Mouse (Mus musculus) adrenal gland, postnatal 4 days (tissue): ENCODE data around the gene Hist1h2ao. TPM values are rescaled to one million over a fixed set of nuclear protein-coding genes. Genes with fewer than 3 reads are reported as not detected.

Experiments
- microRNA-seq: library from miRNA; unstranded; fragments of <30 nt; microRNA quantifications from one replicate; pipeline ENCODE4 v1.2.0, GENCODE M21; 2021
- total RNA-seq, 2 experiments: library from RNA; stranded (reverse); gene quantifications; 2 replicates each; pipeline ENCODE4 v1.2.3; 2021

Gene Hist1h2ao
- total RNA-seq, 2 experiments from 2014 or later, result 477 to 608 TPM

Small RNAs within 50 kb of the gene (microRNA-seq; reads per million reads assigned to microRNA genes)
- gene Gm19658 (not detected), gene Gm44346 (not detected), gene Gm44466 (not detected)

Other genes starting within 250 kb of the Hist1h2ao start
- not detected for gene Olfr1364, start 228.7 kb upstream of the Hist1h2ao start, total RNA-seq
- gene Olfr1362, start 196.4 kb upstream of the Hist1h2ao start, total RNA-seq, result not detected
- gene Olfr11, start 167.9 kb upstream of the Hist1h2ao start, total RNA-seq, result under 1 TPM in 1 of 2 experiments, not detected in 1; 0.08 TPM
- not detected for gene Olfr1361, start 147.1 kb upstream of the Hist1h2ao start, total RNA-seq
- not detected for gene Olfr1360, start 133.1 kb upstream of the Hist1h2ao start, total RNA-seq
- not detected for gene Olfr1359, start 112.4 kb upstream of the Hist1h2ao start, total RNA-seq
- 100 to 1,000 TPM; 453 to 539 TPM for gene Hist1h2bl, start 94.3 kb upstream of the Hist1h2ao start, total RNA-seq
- 100 to 1,000 TPM; 319 to 362 TPM for gene Hist1h2ai, start 94.0 kb upstream of the Hist1h2ao start, total RNA-seq
- 100 to 1,000 TPM; 643 to 717 TPM for gene Hist1h3h, start 92.8 kb upstream of the Hist1h2ao start, total RNA-seq
- gene Hist1h2bm, start 88.4 kb upstream of the Hist1h2ao start, total RNA-seq, result 100 to 1,000 TPM; 142 to 169 TPM
- gene Hist1h4j, start 75.4 kb upstream of the Hist1h2ao start, total RNA-seq, result 100 to 1,000 TPM in 1 of 2 experiments, 10 to 100 TPM in 1; 89.5 to 116 TPM
- gene Hist1h4k, start 60.0 kb upstream of the Hist1h2ao start, total RNA-seq, result 1,000 to 10,000 TPM; 1,000 to 1,309 TPM
- gene Hist1h2ak, start 56.6 kb upstream of the Hist1h2ao start, total RNA-seq, result 100 to 1,000 TPM; 172 to 196 TPM
- 100 to 1,000 TPM; 256 to 306 TPM for gene Hist1h2bn, start 56.3 kb upstream of the Hist1h2ao start, total RNA-seq
- 100 to 1,000 TPM; 315 to 390 TPM for gene Hist1h1b, start 29.8 kb upstream of the Hist1h2ao start, total RNA-seq
- 100 to 1,000 TPM; 511 to 579 TPM for gene Hist1h3i, start 27.1 kb upstream of the Hist1h2ao start, total RNA-seq
- 100 to 1,000 TPM; 122 to 129 TPM for gene Hist1h2an, start 23.2 kb upstream of the Hist1h2ao start, total RNA-seq
- gene Hist1h2bp, start 23.0 kb upstream of the Hist1h2ao start, total RNA-seq, result 100 to 1,000 TPM; 192 to 223 TPM
- 100 to 1,000 TPM; 352 to 396 TPM for gene Hist1h2bq, start 268 bp upstream of the Hist1h2ao start, total RNA-seq
- 100 to 1,000 TPM; 742 to 886 TPM for gene Hist1h4m, start 1.3 kb downstream of the Hist1h2ao start, total RNA-seq
- gene Hist1h4n, start 21.7 kb downstream of the Hist1h2ao start, total RNA-seq, result 100 to 1,000 TPM; 144 to 157 TPM
- gene Hist1h2ap, start 23.0 kb downstream of the Hist1h2ao start, total RNA-seq, result 100 to 1,000 TPM; 329 to 379 TPM
- gene Hist1h2br, start 23.3 kb downstream of the Hist1h2ao start, total RNA-seq, result 100 to 1,000 TPM; 346 to 390 TPM
- gene Zfp184, start 134.6 kb downstream of the Hist1h2ao start, total RNA-seq, result 1 to 10 TPM; 3.8 to 4.7 TPM
- gene Pom121l2, start 170.7 kb downstream of the Hist1h2ao start, total RNA-seq, result not detected
- not detected for gene Prss16, start 199.3 kb downstream of the Hist1h2ao start, total RNA-seq
- gene Hist1h2ah, start 225.1 kb downstream of the Hist1h2ao start, total RNA-seq, result 100 to 1,000 TPM; 349 to 449 TPM
- gene Hist1h2bk, start 225.4 kb downstream of the Hist1h2ao start, total RNA-seq, result 100 to 1,000 TPM; 500 to 615 TPM
- gene Hist1h4i, start 230.9 kb downstream of the Hist1h2ao start, total RNA-seq, result 100 to 1,000 TPM; 221 to 240 TPM
- 100 to 1,000 TPM; 373 to 414 TPM for gene Hist1h2ag, start 232.5 kb downstream of the Hist1h2ao start, total RNA-seq
- gene Hist1h2bj, start 232.7 kb downstream of the Hist1h2ao start, total RNA-seq, result 100 to 1,000 TPM; 290 to 321 TPM